Mouse (Mus musculus): Measurements from ENCODE around the gene Cad. TPM values are rescaled to one million over a fixed set of nuclear protein-coding genes. Genes with fewer than 3 reads are reported as not detected.

Gene Cad
- total and polyA plus RNA-seq, 3 experiments: 228 to 383 (median 254) TPM

DNA sequence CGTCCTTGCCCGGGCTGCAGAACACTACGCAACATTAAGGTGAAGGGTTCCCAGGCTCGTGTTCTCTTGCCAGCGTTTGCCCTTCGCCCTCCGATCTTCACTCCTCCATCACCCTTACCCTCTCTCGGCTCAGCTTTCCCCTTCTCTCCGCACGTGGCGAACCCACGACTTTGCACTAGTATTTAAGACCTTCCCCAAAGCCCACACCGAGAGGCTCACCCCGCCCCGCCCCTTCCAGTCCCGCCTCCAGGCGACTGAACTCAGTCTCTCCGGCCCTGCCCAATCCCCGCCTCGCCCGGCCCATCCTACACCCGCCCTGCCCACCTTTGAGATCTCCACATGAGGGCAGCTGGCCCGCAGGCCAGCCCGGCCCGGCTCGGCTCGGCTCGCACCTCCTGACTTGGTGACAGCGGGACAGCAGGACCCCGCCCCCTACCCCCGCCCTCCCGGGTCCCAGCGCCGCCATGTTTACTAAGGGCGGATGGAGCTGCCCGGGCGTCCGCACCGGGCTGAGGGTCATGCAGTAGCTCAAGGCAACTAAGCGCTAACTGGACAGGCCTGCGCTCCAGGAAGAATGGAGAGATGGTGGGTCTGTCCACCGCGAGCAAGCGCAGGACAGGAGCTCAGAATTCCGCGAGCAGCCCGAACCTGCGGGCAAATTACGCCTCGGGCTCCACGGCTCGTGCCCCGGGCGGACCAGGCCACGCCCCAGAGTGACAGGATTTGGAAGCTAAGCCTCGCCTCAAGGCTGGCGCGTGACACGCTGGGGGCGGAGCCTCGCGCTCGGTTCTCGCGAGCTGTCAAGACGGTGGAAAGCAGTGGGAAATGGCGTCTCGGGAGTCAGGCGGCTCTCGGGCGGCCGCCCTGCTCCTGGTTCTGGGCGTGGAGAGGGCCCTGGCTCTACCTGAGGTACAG is 6.5 kb upstream of the Cad start, which contains the start of gene Atraid (continued):
- TF ChIP-seq CHD1 (IDR thresholded peaks at IDR 0.05; ENCODE audit: low read depth, low read length): 0 out of 2 replicates have a peak, but pooled peaks have one; percentile 2
- TF ChIP-seq POLR2A (IDR thresholded peaks at IDR 0.05; ENCODE audit: control insufficient read depth in 1 of 2, insufficient read depth in 1 of 2, low read depth in 1 of 2, low read length in 2 of 2, poor library complexity in 1 of 2): peak; percentile 92 to 96
- no peak for TF ChIP-seq MAFK (IDR thresholded peaks at IDR 0.05; ENCODE audit: borderline replicate concordance, low read depth, low read length)
- no peak; the same call in 1 of the 2 replicates for TF ChIP-seq ETS1 (IDR thresholded peaks at IDR 0.05; ENCODE audit: low read depth, low read length)
- TF ChIP-seq CHD2 (IDR thresholded peaks at IDR 0.05; ENCODE audit: low read length): peak; percentile 96

DNA sequence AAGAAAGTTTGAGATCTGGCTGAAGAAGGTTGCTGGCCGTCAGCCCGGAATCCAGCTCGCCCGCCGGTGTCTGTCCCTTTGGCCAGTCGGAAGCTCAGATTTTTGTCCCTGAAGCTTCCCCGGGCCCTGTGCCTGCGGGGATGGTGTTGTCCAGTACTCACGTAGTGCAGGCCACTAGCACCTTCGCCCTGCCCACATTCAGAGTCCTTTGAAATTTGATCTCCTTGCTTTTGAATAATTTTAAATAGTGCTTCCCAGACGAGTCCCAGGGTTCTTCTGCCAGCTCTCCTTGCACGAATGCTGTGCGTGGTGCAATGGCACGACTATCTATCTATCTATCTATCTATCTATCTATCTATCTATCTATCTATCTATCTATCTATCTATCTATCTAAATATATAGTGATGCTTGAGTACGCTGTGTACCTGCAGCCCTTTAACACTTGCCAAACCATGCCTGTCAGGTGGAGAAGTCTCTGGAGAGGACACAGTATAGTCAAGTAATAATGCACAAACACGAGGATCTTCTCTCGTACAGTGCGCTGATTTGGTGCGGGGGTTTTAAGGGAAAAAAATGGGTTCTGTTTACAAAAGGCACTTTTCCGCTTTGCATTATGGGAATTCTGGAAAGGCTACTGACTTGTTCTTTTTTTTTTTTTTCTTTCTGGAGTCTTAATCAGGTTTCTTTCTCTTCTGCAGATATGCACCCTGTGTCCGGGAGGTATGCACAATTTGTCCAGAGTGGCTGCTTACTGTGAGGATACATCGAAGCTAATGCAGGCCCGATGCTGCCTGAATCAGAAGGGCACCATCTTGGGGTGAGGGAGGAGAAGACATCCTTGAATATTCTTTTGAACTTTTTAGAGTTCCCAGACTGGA is 5.6 kb upstream of the Cad start, which contains the start of gene Slc5a6:
TSS of gene Slc5a6 (minus strand) at position 162 of the 879 bp plus-strand sequence.
- Histone ChIP-seq H3K27ac (ENCODE audit: control insufficient read depth, low read depth, low read length) (peak within 1 kb of the TSS; percentile 90), H3K27me3 (ENCODE audit: control insufficient read depth in 1 of 2, insufficient read depth in 2 of 2, low read length in 2 of 2) (no peaks in the 10 kb centered on the region), H3K36me3 (ENCODE audit: control insufficient read depth in 1 of 2, insufficient read depth in 2 of 2, low read length in 2 of 2) (peaks cover 0 to 18% of the 10 kb centered on the region in 2 experiments; a peak in 2 of 4 replicates), H3K4me1 (ENCODE audit: control insufficient read depth in 1 of 2, insufficient read depth in 2 of 2, low read length in 2 of 2) (peaks cover 5 to 17% of the 10 kb centered on the region in 2 experiments), H3K4me3 (ENCODE audit: control insufficient read depth in 1 of 2, insufficient read depth in 1 of 2, low read depth in 2 of 2, low read length in 2 of 2) (peak within 1 kb of the TSS; percentile 74 to 95), H3K9ac (ENCODE audit: control insufficient read depth, low read depth, low read length, poor library complexity, severe bottlenecking) (peak within 1 kb of the TSS; percentile 96), H3K79me2 (ENCODE audit: control insufficient read depth, insufficient read depth, low read length, poor library complexity) (peaks cover 6% of the 10 kb centered on the region), H3K9me3 (replicated peaks; ENCODE audit: insufficient read depth, low read length) (no peaks in the 10 kb centered on the region)
- TF ChIP-seq SMC3 (IDR thresholded peaks at IDR 0.05; ENCODE audit: low read depth, low read length) (0 out of 2 replicates have a peak, but pooled peaks have one; percentile 13), UBTF (IDR thresholded peaks at IDR 0.05; ENCODE audit: borderline replicate concordance, insufficient read depth, low read depth, low read length) (peak; percentile 83; the same call in 1 of the 2 replicates), MAZ (IDR thresholded peaks at IDR 0.05; ENCODE audit: low read depth, low read length) (0 out of 2 replicates have a peak, but pooled peaks have one; percentile 28), HCFC1 (IDR thresholded peaks at IDR 0.05; ENCODE audit: low read depth, low read length) (peak; percentile 68), MYC (IDR thresholded peaks at IDR 0.05; ENCODE audit: low read depth, low read length) (peak; percentile 86), MXI1 (IDR thresholded peaks at IDR 0.05; ENCODE audit: low read depth, low read length) (peak; percentile 71), USF2 (IDR thresholded peaks at IDR 0.05; ENCODE audit: borderline replicate concordance in 1 of 2, insufficient read depth in 1 of 2, low read depth in 1 of 2, low read length in 2 of 2) (no peak), NELFE (IDR thresholded peaks at IDR 0.05; ENCODE audit: low read depth, low read length) (no peak), TCF12 (IDR thresholded peaks at IDR 0.05; ENCODE audit: low read depth, low read length) (no peak), MAFK (IDR thresholded peaks at IDR 0.05; ENCODE audit: borderline replicate concordance, low read depth, low read length) (no peak), POLR2A (IDR thresholded peaks at IDR 0.05; ENCODE audit: control insufficient read depth in 1 of 2, insufficient read depth in 1 of 2, low read depth in 1 of 2, low read length in 2 of 2, poor library complexity in 1 of 2) (no peak), MEF2A (IDR thresholded peaks at IDR 0.05; ENCODE audit: extremely low read depth, insufficient replicate concordance, low read depth, low read length, poor library complexity, severe bottlenecking) (no peak), CHD1 (IDR thresholded peaks at IDR 0.05; ENCODE audit: low read depth, low read length) (peak; percentile 71; the same call in 1 of the 2 replicates), GATA1 (IDR thresholded peaks at IDR 0.05; ENCODE audit: low read depth, low read length) (peak; percentile 74; the same call in 1 of the 2 replicates), ZNF384 (IDR thresholded peaks at IDR 0.05; ENCODE audit: low read depth, low read length) (peak; percentile 90), ZKSCAN1 (IDR thresholded peaks at IDR 0.05; ENCODE audit: low read depth, low read length) (no peak), CTCF (IDR thresholded peaks at IDR 0.05 in 2 of 3, conservative IDR thresholded peaks at IDR 0.05 in 1 of 3; ENCODE audit: control insufficient read depth in 1 of 3, insufficient read depth in 1 of 3, low read depth in 2 of 3, low read length in 3 of 3, poor library complexity in 1 of 3, severe bottlenecking in 1 of 3) (peak; percentile 46 to 70 (median 62))
- peak; percentile 90 for DNase-seq (ENCODE audit: low read depth, low spot score)
